Mouse (Mus musculus): ENCODE measurements around the gene Fam209.

DNA sequence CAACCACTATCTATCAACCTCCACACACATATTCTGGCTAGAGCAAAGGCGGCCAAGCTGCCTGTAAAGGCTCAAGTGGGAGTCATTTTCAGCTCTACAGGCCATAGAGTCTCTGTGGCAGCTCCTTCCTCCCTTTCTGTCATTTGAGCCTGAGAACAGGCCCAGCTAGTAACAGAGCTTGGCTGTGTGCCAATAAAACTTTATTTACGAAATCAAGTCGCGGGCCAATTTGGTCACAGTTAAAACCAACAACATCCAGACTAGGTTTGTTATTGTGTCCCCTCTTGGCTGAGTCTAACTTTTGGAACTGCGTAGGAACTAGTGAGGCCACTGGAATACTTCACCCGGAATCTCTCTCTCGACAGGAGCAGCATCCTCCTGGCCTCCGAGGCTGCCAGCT lies 1.3 kb downstream of the Fam209 start:
- no peak for TF ChIP-seq CTCF (IDR thresholded peaks at IDR 0.05; ENCODE audit: control insufficient read depth, insufficient read depth, insufficient read length)
- no peak for TF ChIP-seq MAX (IDR thresholded peaks at IDR 0.05)

Data from C2C12 (cell line).